Mouse (Mus musculus) MEL (cell line): Measurements from ENCODE around the gene Kif1bp. TPM values are rescaled to one million over a fixed set of nuclear protein-coding genes. Genes with fewer than 3 reads are reported as not detected.

ENCODE experiments used
- DNase-seq: peaks from one replicate; pipeline ENCODE4 v3.0.0; 2011; ENCODE audit warnings: low read depth, low spot score
- H3K27ac ChIP-seq: 2 replicates; pipeline ENCODE4 v1.5.1; 2012; ENCODE audit warnings: low read depth, mild to moderate bottlenecking, control low read depth, low read length, moderate library complexity; ENCODE audit not compliant: control insufficient read depth
- H3K27me3 ChIP-seq, 2 experiments: fragments of 150-350 bp in 1 of 2; sonication (generic) in 1 of 2; 2 replicates each; pipeline ENCODE4 v1.6.1; 2012; ENCODE audit warnings: low read length in 2 of 2, mild to moderate bottlenecking in 2 of 2, improper control_type of control experiment in 1 of 2, moderate library complexity in 1 of 2; ENCODE audit not compliant: insufficient read depth in 2 of 2, control insufficient read depth in 1 of 2
- H3K36me3 ChIP-seq, 2 experiments: 2 replicates each; pipeline ENCODE4 v1.6.1; 2012 to 2014; ENCODE audit warnings: low read length in 2 of 2, improper control_type of control experiment in 1 of 2, inconsistent platforms in 1 of 2, mild to moderate bottlenecking in 1 of 2; ENCODE audit not compliant: insufficient read depth in 2 of 2, control insufficient read depth in 1 of 2
- H3K4me1 ChIP-seq, 2 experiments: fragments of 150-350 bp in 1 of 2; sonication (generic) in 1 of 2; 2 replicates each; pipeline ENCODE4 v1.6.1; 2012; ENCODE audit warnings: low read length in 2 of 2, improper control_type of control experiment in 1 of 2, mild to moderate bottlenecking in 1 of 2; ENCODE audit not compliant: insufficient read depth in 2 of 2, control insufficient read depth in 1 of 2
- H3K4me3 ChIP-seq, 2 experiments: fragments of 150-350 bp in 1 of 2; sonication (generic) in 1 of 2; 2 replicates each; pipeline ENCODE4 v1.5.1; 2012; ENCODE audit warnings: low read depth in 2 of 2, low read length in 2 of 2, mild to moderate bottlenecking in 2 of 2, moderate library complexity in 2 of 2, control low read depth in 1 of 2, improper control_type of control experiment in 1 of 2; ENCODE audit not compliant: control insufficient read depth in 1 of 2, insufficient read depth in 1 of 2
- H3K79me2 ChIP-seq: 2 replicates; pipeline ENCODE4 v1.6.1; 2012; ENCODE audit warnings: mild to moderate bottlenecking, low read length, moderate library complexity; ENCODE audit not compliant: control insufficient read depth, poor library complexity, insufficient read depth
- H3K9ac ChIP-seq: 2 replicates; pipeline ENCODE4 v1.6.1; 2012; ENCODE audit warnings: low read depth, mild to moderate bottlenecking, control low read depth, low read length, moderate library complexity; ENCODE audit not compliant: control insufficient read depth, poor library complexity, severe bottlenecking
- H3K9me3 ChIP-seq: fragments of 150-350 bp; sonication (generic); replicated peaks from 2 replicates; pipeline ENCODE4 v1.6.1; 2012; ENCODE audit warnings: mild to moderate bottlenecking, low read length, improper control_type of control experiment, moderate library complexity; ENCODE audit not compliant: insufficient read depth
- BHLHE40 ChIP-seq: IDR thresholded peaks from 2 replicates; pipeline ENCODE4 v1.6.1; 2012; ENCODE audit warnings: low read depth, mild to moderate bottlenecking, inconsistent platforms, low read length, improper control_type of control experiment, borderline replicate concordance
- CTCF ChIP-seq, 3 experiments: IDR thresholded peaks in 2 of 3; conservative IDR thresholded peaks in 1 of 3; 2 replicates each; pipeline ENCODE4 v1.5.1; 2011 to 2012; ENCODE audit warnings: low read length in 3 of 3, low read depth in 2 of 3, mild to moderate bottlenecking in 2 of 3, improper control_type of control experiment in 1 of 3, inconsistent platforms in 1 of 3, mixed read lengths in 1 of 3, moderate library complexity in 1 of 3; ENCODE audit not compliant: control insufficient read depth in 1 of 3, insufficient read depth in 1 of 3, poor library complexity in 1 of 3, severe bottlenecking in 1 of 3
- E2F4 ChIP-seq: IDR thresholded peaks from 2 replicates; pipeline ENCODE4 v1.6.1; 2011; ENCODE audit warnings: low read depth, low read length, improper control_type of control experiment, borderline replicate concordance
- ELF1 ChIP-seq: IDR thresholded peaks from 2 replicates; pipeline ENCODE4 v1.6.1; 2014; ENCODE audit warnings: low read depth, mild to moderate bottlenecking, inconsistent platforms, low read length, improper control_type of control experiment, moderate library complexity
- GATA1 ChIP-seq: IDR thresholded peaks from 2 replicates; pipeline ENCODE4 v1.6.1; 2011; ENCODE audit warnings: low read depth, low read length, improper control_type of control experiment
- KAT2A ChIP-seq: conservative IDR thresholded peaks from 2 replicates; pipeline ENCODE4 v1.6.1; 2012; ENCODE audit warnings: low read depth, low read length, improper control_type of control experiment, inconsistent platforms
- MAFK ChIP-seq: IDR thresholded peaks from 2 replicates; pipeline ENCODE4 v1.6.1; 2011; ENCODE audit warnings: low read depth, mild to moderate bottlenecking, low read length, improper control_type of control experiment, borderline replicate concordance
- MAX ChIP-seq: IDR thresholded peaks from 2 replicates; pipeline ENCODE4 v1.6.1; 2011; ENCODE audit warnings: low read length, improper control_type of control experiment
- MXI1 ChIP-seq: IDR thresholded peaks from 2 replicates; pipeline ENCODE4 v1.6.1; 2011; ENCODE audit warnings: mild to moderate bottlenecking, low read depth, low read length, improper control_type of control experiment
- MYC ChIP-seq: IDR thresholded peaks from 2 replicates; pipeline ENCODE4 v1.6.1; 2011; ENCODE audit warnings: low read depth, mild to moderate bottlenecking, low read length, improper control_type of control experiment, moderate library complexity
- NELFE ChIP-seq: IDR thresholded peaks from 2 replicates; pipeline ENCODE4 v1.6.1; 2011; ENCODE audit warnings: low read depth, low read length, improper control_type of control experiment
- NRF1 ChIP-seq: IDR thresholded peaks from 2 replicates; pipeline ENCODE4 v1.6.1; 2014; ENCODE audit warnings: low read depth, mild to moderate bottlenecking, inconsistent platforms, low read length, improper control_type of control experiment, moderate library complexity; ENCODE audit not compliant: poor library complexity, insufficient read depth, severe bottlenecking
- POLR2A ChIP-seq, 2 experiments: IDR thresholded peaks; 2 replicates each; pipeline ENCODE4 v1.6.1; 2011 to 2012; ENCODE audit warnings: low read length in 2 of 2, mild to moderate bottlenecking in 2 of 2, control low read depth in 1 of 2, improper control_type of control experiment in 1 of 2, low read depth in 1 of 2, moderate library complexity in 1 of 2; ENCODE audit not compliant: control insufficient read depth in 1 of 2, insufficient read depth in 1 of 2, poor library complexity in 1 of 2
- POLR2AphosphoS2 ChIP-seq: IDR thresholded peaks from 2 replicates; pipeline ENCODE4 v1.6.1; 2011; ENCODE audit warnings: low read length, improper control_type of control experiment
- POLR2AphosphoS5 ChIP-seq: IDR thresholded peaks from 2 replicates; pipeline ENCODE4 v1.6.1; 2012; ENCODE audit warnings: low read depth, borderline replicate concordance, mild to moderate bottlenecking, inconsistent platforms, low read length, moderate library complexity, mixed read lengths
- RCOR1 ChIP-seq: IDR thresholded peaks from 2 replicates; pipeline ENCODE4 v1.6.1; 2012; ENCODE audit warnings: low read depth, mild to moderate bottlenecking, inconsistent platforms, low read length, improper control_type of control experiment
- SMC3 ChIP-seq: IDR thresholded peaks from 2 replicates; pipeline ENCODE4 v1.6.1; 2011; ENCODE audit warnings: low read depth, low read length, improper control_type of control experiment
- TCF12 ChIP-seq: IDR thresholded peaks from 2 replicates; pipeline ENCODE4 v1.6.1; 2014; ENCODE audit warnings: low read depth, mild to moderate bottlenecking, inconsistent platforms, low read length, improper control_type of control experiment, moderate library complexity
- UBTF ChIP-seq: IDR thresholded peaks from 2 replicates; pipeline ENCODE4 v1.6.1; 2012; ENCODE audit warnings: low read depth, mild to moderate bottlenecking, inconsistent platforms, low read length, improper control_type of control experiment, moderate library complexity, borderline replicate concordance; ENCODE audit not compliant: insufficient read depth
- USF1 ChIP-seq: IDR thresholded peaks from 2 replicates; pipeline ENCODE4 v1.6.1; 2014; ENCODE audit warnings: low read depth, mild to moderate bottlenecking, inconsistent platforms, low read length, improper control_type of control experiment, moderate library complexity
- USF2 ChIP-seq, 2 experiments: IDR thresholded peaks; 2 replicates each; pipeline ENCODE4 v1.6.1; 2011 to 2012; ENCODE audit warnings: improper control_type of control experiment in 2 of 2, low read length in 2 of 2, borderline replicate concordance in 1 of 2, inconsistent platforms in 1 of 2, low read depth in 1 of 2, mild to moderate bottlenecking in 1 of 2; ENCODE audit not compliant: insufficient read depth in 1 of 2
- ZC3H11A ChIP-seq: IDR thresholded peaks from 2 replicates; pipeline ENCODE4 v1.6.1; 2012; ENCODE audit warnings: low read depth, mild to moderate bottlenecking, inconsistent platforms, low read length, improper control_type of control experiment
- ZMIZ1 ChIP-seq: IDR thresholded peaks from 2 replicates; pipeline ENCODE4 v1.6.1; 2012; ENCODE audit warnings: low read depth, mild to moderate bottlenecking, inconsistent platforms, low read length, improper control_type of control experiment, moderate library complexity
- ZNF384 ChIP-seq: IDR thresholded peaks from 2 replicates; pipeline ENCODE4 v1.6.1; 2012; ENCODE audit warnings: low read depth, mild to moderate bottlenecking, inconsistent platforms, low read length, improper control_type of control experiment
- polyA plus RNA-seq, 2 experiments: library from polyadenylated mRNA; stranded (reverse) in 1 of 2; unstranded in 1 of 2; fragments of >175 nt in 1 of 2; fragments of >200 nt in 1 of 2; gene quantifications; 2 replicates each; pipeline versions ENCODE4 v1.2.1 to v1.2.4; 2012; ENCODE audit warnings: low replicate concordance in 2 of 2, low read depth in 1 of 2; ENCODE audit not compliant: insufficient read length in 2 of 2, insufficient read depth in 1 of 2, missing spikeins in 1 of 2
- total RNA-seq: library from RNA; depleted of rRNA; stranded (reverse); fragments of 300-350 nt; gene quantifications from 2 replicates; pipeline ENCODE4 v1.2.3, GENCODE M21; 2012

Kif1bp gene
- total and polyA plus RNA-seq, 3 experiments, result 17.3 to 177 (median 24.7) TPM

DNA sequence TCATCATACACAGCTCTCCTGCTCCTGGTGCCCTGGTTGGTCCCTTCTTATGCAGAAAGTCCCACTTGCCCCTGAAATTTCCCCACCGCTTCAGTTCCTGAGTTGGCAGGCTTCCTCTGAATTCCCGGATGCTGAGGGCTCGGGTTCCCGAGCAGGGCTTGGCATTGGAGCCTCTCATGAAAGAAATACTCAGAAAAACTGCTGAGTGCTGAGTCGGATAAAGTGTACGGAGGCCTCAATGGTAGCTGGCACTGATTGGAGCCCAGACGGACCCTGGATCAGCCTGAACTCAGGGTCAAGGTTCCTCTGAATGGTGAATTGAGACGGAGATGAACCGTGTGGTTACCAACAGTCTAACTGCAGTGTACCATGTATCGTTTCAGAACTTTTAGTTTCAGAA is 31.8 kb downstream of the Kif1bp start:
- no peaks in the 10 kb centered on the region for H3K27me3 ChIP-seq
- no peak overlapping the region for H3K4me3 ChIP-seq
- no peaks in the 10 kb centered on the region for H3K9me3 ChIP-seq
- peaks cover 0 to 12% of the 10 kb centered on the region in 2 experiments; a peak in 2 of 4 replicates for H3K36me3 ChIP-seq
- no peaks in the 10 kb centered on the region; the same call in 1 of the 2 replicates for H3K79me2 ChIP-seq
- H3K4me1 ChIP-seq, result peaks cover 9 to 27% of the 10 kb centered on the region in 2 experiments
- no peak overlapping the region for H3K27ac ChIP-seq
- TF ChIP-seq E2F4 (no peak), NELFE (no peak), NRF1 (no peak)
- TF ChIP-seq, all 39 proteins: peak for 0
- no peak for DNase-seq
- H3K9ac ChIP-seq, result no peak overlapping the region

DNA sequence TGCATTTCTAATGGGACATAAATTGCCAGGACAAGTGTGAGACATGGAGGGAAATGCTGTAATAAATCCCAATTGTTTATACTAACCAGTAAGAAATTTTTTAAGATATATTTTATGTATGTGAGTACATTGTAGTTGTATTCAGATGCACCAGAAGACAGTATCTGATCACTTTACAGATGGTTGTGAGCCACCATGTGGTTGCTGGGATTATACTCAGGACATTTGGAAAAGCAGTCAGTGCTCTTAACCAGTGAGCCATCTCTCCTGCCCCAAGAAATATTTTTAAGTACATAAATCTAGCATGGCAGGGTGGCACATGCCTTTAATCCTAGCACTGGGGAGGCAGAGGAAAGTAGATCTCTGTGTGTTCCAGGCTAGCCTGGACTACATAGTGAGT is 32.5 kb downstream of the Kif1bp start:
- Histone ChIP-seq H3K9me3 (no peaks in the 10 kb centered on the region), H3K4me3 (no peak overlapping the region), H3K4me1 (peaks cover 9 to 31% of the 10 kb centered on the region in 2 experiments), H3K9ac (no peak overlapping the region), H3K36me3 (peaks cover 0 to 16% of the 10 kb centered on the region in 2 experiments; a peak in 2 of 4 replicates), H3K27me3 (no peaks in the 10 kb centered on the region), H3K27ac (no peak overlapping the region), H3K79me2 (no peaks in the 10 kb centered on the region; the same call in 1 of the 2 replicates)
- TF ChIP-seq SMC3 (peak; percentile 11; the same call in 1 of the 2 replicates), KAT2A (no peak), MAFK (no peak)
- DNase-seq, result no peak

DNA sequence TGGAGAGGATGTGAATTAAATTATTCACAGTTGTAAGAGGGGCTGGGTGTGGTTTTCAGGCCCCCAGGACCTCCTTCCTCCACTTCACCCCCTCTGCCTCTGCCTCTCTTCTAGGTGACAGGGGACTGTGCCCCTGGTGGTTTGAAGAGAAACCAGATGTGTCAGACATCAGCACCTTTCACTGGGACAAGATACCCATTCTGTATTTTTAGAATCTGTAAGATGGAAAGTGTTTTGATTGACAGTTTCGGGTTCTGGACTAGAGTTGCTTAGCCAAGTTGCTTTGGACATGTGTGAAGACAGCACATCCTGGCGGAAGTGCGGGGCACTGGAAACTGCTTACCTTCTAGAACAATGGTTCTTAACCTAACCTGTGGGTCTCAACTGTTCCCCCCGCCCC is 33.9 kb downstream of the Kif1bp start:
- no peaks in the 10 kb centered on the region for H3K9me3 ChIP-seq
- H3K79me2 ChIP-seq, result no peaks in the 10 kb centered on the region; the same call in 1 of the 2 replicates
- H3K36me3 ChIP-seq, result peaks cover 0 to 16% of the 10 kb centered on the region in 2 experiments; a peak in 2 of 4 replicates
- peak overlapping the region; percentile 98; the same call in 1 of the 2 replicates for H3K27ac ChIP-seq
- DNase-seq, result no peak
- TF ChIP-seq ELF1 (no peak), ZNF384 (no peak), POLR2A (IDR thresholded peaks at IDR 0.05; ENCODE audit: control insufficient read depth in 1 of 2, insufficient read depth in 1 of 2, low read depth in 1 of 2, low read length in 2 of 2, poor library complexity in 1 of 2) (no peak), MAX (no peak), ZC3H11A (no peak), TCF12 (no peak), USF2 (IDR thresholded peaks at IDR 0.05; ENCODE audit: borderline replicate concordance in 1 of 2, insufficient read depth in 1 of 2, low read depth in 1 of 2, low read length in 2 of 2) (no peak), UBTF (no peak), RCOR1 (no peak), POLR2AphosphoS2 (no peak), CTCF (IDR thresholded peaks at IDR 0.05 in 2 of 3, conservative IDR thresholded peaks at IDR 0.05 in 1 of 3; ENCODE audit: control insufficient read depth in 1 of 3, insufficient read depth in 1 of 3, low read depth in 2 of 3, low read length in 3 of 3, poor library complexity in 1 of 3, severe bottlenecking in 1 of 3) (no peak; a peak in 1 of 6 replicates), MAFK (no peak), E2F4 (no peak), MXI1 (no peak), MYC (no peak), USF1 (no peak), ZMIZ1 (no peak), POLR2AphosphoS5 (no peak), GATA1 (no peak), BHLHE40 (no peak)
- TF ChIP-seq, all 39 proteins: peak for 0
- H3K4me1 ChIP-seq, result peaks cover 8 to 37% of the 10 kb centered on the region in 2 experiments
- H3K27me3 ChIP-seq, result no peaks in the 10 kb centered on the region
- H3K9ac ChIP-seq, result no peak overlapping the region
- no peak overlapping the region for H3K4me3 ChIP-seq
